Mouse (Mus musculus): ENCODE measurements at regions not wholly inside any gene's neighbourhood (a gene's known extent, or its start where the extent isn't known, plus 50 kb on each side); places are given as distances from the start of the nearest gene placed in this dataset.

DNA sequence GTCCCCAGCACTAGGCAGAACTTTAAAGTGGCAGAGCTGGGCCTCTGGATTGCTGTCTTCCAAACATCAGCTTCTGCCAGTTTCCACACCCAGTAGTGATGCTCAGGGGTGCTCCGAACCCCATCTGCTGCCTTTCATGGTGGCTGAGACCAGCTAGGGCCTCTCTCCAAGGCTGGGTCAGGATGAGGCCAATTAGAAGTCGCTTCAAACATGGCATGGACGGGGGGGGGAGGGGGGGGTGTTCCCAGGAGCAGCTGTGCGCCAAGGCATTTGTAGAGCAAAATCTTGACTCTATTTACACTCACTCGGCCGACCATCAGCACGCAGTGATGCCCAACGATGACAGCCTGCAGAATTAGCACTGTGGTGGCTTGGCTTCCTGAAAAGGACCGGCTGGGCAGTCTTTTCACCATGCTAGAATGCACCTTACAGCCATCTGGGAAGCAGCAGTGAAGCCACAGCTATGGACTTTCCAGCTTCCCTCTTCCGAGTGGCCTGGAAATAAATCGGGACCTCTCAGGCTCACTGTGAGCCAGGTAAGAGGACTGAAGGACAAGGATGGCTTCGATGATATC, 73.7 kb upstream of the Msx1 start:
- DNase-seq (ENCODE audit: inconsistent ontology term) = no peak

GRCm38 (mm10) chr5:37897501-37897900, 73.1 kb upstream of the Msx1 start:
- no peak for DNase-seq (ENCODE audit: inconsistent ontology term)

DNA sequence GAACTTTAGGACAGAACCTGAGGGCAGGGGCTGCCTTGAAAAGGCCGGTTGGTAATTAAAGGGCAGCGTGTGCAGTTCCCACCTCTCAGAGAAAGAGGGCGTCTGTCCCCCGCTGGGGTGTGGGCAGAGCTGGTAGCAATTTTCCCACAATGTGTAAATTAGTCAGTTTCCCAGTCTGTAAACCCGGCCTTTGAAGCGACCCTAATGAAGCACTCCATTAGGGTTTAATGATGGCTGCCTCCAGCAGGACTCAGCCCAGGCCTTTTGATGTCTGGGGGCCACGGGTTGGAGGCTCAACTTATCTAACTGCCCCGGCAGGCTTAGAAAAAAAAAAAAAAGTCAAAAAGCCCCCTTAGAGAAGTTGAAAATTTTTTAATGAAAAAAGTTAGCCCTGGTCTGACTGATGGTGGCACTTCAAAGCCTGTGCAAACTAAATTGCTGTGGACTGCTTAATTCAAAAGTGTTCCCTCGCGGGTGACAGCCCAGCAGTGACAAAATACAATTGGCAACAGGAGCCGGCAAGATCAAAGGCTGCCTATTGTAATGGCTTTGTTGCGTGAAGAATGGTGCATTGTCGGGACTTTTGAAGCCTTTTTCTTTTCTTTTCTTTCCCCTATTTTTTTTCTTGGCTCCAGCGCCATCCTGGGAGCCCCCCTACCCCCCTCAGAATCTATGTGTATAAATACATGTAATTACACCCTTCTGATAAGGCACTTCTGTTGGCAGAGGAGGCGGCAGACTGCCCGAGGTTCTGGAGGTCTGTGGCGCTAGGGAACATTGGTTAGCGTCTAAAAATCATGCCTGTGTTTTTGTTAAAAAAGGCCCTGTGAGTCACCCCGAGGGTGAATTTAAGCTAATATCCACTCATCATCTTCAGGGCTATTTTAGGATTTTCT, 71.3 kb upstream of the Msx1 start:
- DNase-seq (ENCODE audit: inconsistent ontology term) = peak; percentile 38

GRCm38 (mm10) chr5:37893639-37894550, 69.5 kb upstream of the Msx1 start:
- DNase-seq (ENCODE audit: inconsistent ontology term) = no peak

- DNase-seq (ENCODE audit: inconsistent ontology term) = no peak
These were observed 66.3 kb upstream of the Msx1 start for GRCm38 (mm10) chr5:37890641-37891040.

DNA sequence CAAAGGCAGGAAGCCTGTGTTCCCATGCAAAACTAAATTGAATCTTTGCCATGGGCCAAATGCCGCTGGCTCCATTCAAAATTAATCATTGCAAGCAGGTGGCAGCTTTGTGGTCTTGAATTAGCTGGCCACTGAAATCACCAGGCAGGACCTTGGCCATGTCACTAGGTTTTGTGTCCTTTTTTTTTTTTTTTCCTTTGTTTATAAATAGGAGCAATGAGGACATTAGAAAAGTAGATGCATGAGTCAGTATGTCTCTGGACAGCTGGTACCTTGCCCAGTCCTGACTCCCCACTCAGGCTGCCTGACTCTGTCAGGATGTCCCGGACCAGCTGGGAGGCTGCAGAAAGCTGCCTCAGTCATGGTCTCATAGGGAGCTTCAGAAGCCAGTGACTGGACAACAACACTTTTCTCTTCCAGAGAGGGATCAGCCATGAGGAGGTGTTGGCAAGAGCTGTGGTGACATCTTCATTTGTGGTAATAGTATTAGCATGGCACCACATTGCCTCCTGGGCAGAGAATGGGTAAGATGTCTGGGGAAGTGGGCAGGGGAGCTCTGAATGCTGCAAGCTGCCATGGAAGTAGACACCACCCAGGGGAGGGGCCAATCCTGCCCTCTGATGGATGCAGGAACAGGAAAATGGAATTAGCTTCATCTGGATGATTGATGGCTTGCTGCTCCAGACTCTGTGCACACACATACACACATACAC, 55.4 kb upstream of the Msx1 start:
- DNase-seq (ENCODE audit: inconsistent ontology term) = peak; percentile 94

- DNase-seq (ENCODE audit: inconsistent ontology term) = no peak
These were observed 51.9 kb upstream of the Msx1 start for GRCm38 (mm10) chr5:37876240-37876639.

- no peak for DNase-seq (ENCODE audit: inconsistent ontology term)
These were observed 51.1 kb upstream of the Msx1 start for GRCm38 (mm10) chr5:37875452-37875851.

DNA sequence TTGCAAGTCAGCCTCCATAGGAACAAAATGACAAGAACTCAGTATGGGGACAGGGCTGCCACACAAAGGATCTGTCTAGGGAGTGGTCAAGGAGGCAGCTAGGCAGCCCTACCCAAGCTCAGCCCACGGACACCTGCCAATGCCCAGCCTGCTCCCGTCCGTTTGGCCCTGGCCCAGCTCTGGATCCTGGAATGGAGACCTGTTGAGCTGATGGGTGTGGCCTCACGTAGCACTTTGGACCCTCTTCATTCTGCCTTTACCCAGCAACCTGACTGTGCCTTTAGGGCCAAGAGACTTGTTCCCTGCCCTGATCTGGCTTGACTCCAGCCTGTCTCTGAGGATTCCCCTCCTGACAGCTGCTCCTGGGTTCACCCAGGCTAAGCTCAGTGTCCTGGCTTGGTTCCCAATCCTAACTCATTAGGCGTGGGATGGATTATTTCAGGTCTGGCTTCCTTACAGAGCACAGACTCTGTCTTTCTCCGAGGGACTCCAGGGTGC, 50.5 kb upstream of the Msx1 start:
- peak; percentile 38 for DNase-seq (ENCODE audit: inconsistent ontology term)

All from Muller cell, postnatal 12 days (primary cell).